Mouse (Mus musculus) midbrain, postnatal 0 days (tissue): Measurements from ENCODE around the gene Twf1. TPM values are rescaled to one million over a fixed set of nuclear protein-coding genes. Genes with fewer than 3 reads are reported as not detected.

Source experiments
- ATAC-seq: fragments of 200-750 bp; cut with Nextera tagmentation; 2 replicates; pipeline ENCODE4 v1.8.0; 2017; ENCODE audit warnings: moderate number of reproducible peaks, mild to moderate bottlenecking, moderate TSS enrichment, moderate library complexity; ENCODE audit not compliant: low FRiP score
- DNase-seq: peaks from one replicate; pipeline ENCODE4 v3.0.0-alpha.2; 2015; ENCODE audit warnings: low spot score
- H3K27ac ChIP-seq: fragments of 300-500 bp; sonication (generic); 2 replicates; pipeline ENCODE4 v1.5.1; 2014; ENCODE audit warnings: low read depth, mild to moderate bottlenecking, low read length, mixed read lengths
- H3K27me3 ChIP-seq: fragments of 300-500 bp; sonication (generic); 2 replicates; pipeline ENCODE4 v1.6.1; 2014; ENCODE audit warnings: low read length, control low read depth, mixed read lengths; ENCODE audit not compliant: insufficient read depth
- H3K36me3 ChIP-seq: fragments of 300-500 bp; sonication (generic); 2 replicates; pipeline ENCODE4 v1.6.1; 2014; ENCODE audit warnings: low read length, control low read depth, mixed read lengths; ENCODE audit not compliant: insufficient read depth
- H3K4me1 ChIP-seq: fragments of 300-500 bp; sonication (generic); 2 replicates; pipeline ENCODE4 v1.6.1; 2014; ENCODE audit warnings: mild to moderate bottlenecking, control low read depth, antibody characterized with exemption, low read length, mixed read lengths; ENCODE audit not compliant: insufficient read depth
- H3K4me2 ChIP-seq: fragments of 300-500 bp; sonication (generic); 2 replicates; pipeline ENCODE4 v1.6.1; 2014; ENCODE audit warnings: low read depth, mild to moderate bottlenecking, low read length, mixed read lengths; ENCODE audit not compliant: poor library complexity, severe bottlenecking
- H3K4me3 ChIP-seq: fragments of 300-500 bp; sonication (generic); 2 replicates; pipeline ENCODE4 v1.5.1; 2014; ENCODE audit warnings: low read depth, mild to moderate bottlenecking, low read length, moderate library complexity
- H3K9ac ChIP-seq: fragments of 300-500 bp; sonication (generic); replicated peaks from 2 replicates; pipeline ENCODE4 v1.6.1; 2014; ENCODE audit warnings: mild to moderate bottlenecking, low read length, moderate library complexity, mixed read lengths; ENCODE audit not compliant: poor library complexity, severe bottlenecking
- H3K9me3 ChIP-seq: fragments of 300-500 bp; sonication (generic); 2 replicates; pipeline ENCODE4 v1.6.1; 2016; ENCODE audit warnings: low read length, control low read depth
- CTCF ChIP-seq: IDR thresholded peaks from 2 replicates; pipeline ENCODE4 v1.5.1; 2016; ENCODE audit warnings: antibody characterized with exemption, mild to moderate bottlenecking
- WGBS: fragments of 180-500 bp; shearing (Covaris S2); extraction: QIAGEN DNeasy Blood & Tissue Kit; methylation state at CpG from one replicate; pipeline ENCODE4 v1.1.7; 2014; 5-methylcytosine and 5-hydroxymethylcytosine counted together
- polyA plus RNA-seq: library from polyadenylated mRNA; unstranded; fragments of >200 nt; fragmentation: Nextera tagmentation; extraction: Ambion mirVana; gene quantifications from 2 replicates; pipeline ENCODE4 v1.2.1, GENCODE M21; 2015
- total RNA-seq: library from RNA; depleted of rRNA; stranded (reverse); fragments of >200 nt; gene quantifications from 2 replicates; pipeline ENCODE4 v1.2.3, GENCODE M21; 2014

Gene Twf1
- total and polyA plus RNA-seq, 2 experiments from 2014 or later: 35.3 to 65.6 TPM

- Histone ChIP-seq H3K4me1 (no peaks in the 10 kb centered on the region), H3K4me3 (no peak overlapping the region), H3K4me2 (no peak overlapping the region), H3K9ac (no peak overlapping the region), H3K27me3 (no peaks in the 10 kb centered on the region), H3K27ac (no peak overlapping the region), H3K36me3 (no peaks in the 10 kb centered on the region), H3K9me3 (no peaks in the 10 kb centered on the region)
- 85% methylated on average over 4 of the region's 4 CpGs for WGBS
- DNase-seq: no peak
- TF ChIP-seq CTCF: no peak
- no peak for ATAC-seq
Measured at GRCm38 (mm10) chr15:94544844-94545243, 44.8 kb downstream of the Twf1 start.

GRCm38 (mm10) chr15:94544052-94544636 lies 45.5 kb downstream of the Twf1 start:
- H3K9ac ChIP-seq: peak overlapping the region; percentile 37
- no peaks in the 10 kb centered on the region for H3K36me3 ChIP-seq
- ATAC-seq: no peak
- 39% methylated on average over 9 of the region's 9 CpGs for WGBS
- H3K4me1 ChIP-seq: no peaks in the 10 kb centered on the region
- H3K9me3 ChIP-seq: no peaks in the 10 kb centered on the region
- H3K27ac ChIP-seq: no peak overlapping the region
- DNase-seq: no peak
- TF ChIP-seq CTCF: no peak
- H3K4me2 ChIP-seq: peak overlapping the region; percentile 71
- no peaks in the 10 kb centered on the region for H3K27me3 ChIP-seq
- H3K4me3 ChIP-seq: peak overlapping the region; percentile 49

GRCm38 (mm10) chr15:94543409-94544051 lies 46.2 kb downstream of the Twf1 start, which contains the start of the genes Pus7l and Irak4:
Gene Pus7l, minus strand, starts transcription at chr15:94543547.
Gene Irak4, plus strand, starts transcription at chr15:94543643.
- WGBS: under 1% methylated on average over 45 of the region's 45 CpGs
- H3K36me3 ChIP-seq: no peaks in the 10 kb centered on the region

GRCm38 (mm10) chr15:94542567-94543408 lies 46.9 kb downstream of the Twf1 start:
- Histone ChIP-seq H3K9me3 (no peaks in the 10 kb centered on the region), H3K4me1 (no peaks in the 10 kb centered on the region)

More at GRCm38 (mm10) chr15:94543409-94544051, 46.2 kb downstream of the Twf1 start, which contains the start of the genes Pus7l and Irak4:
- peak within 1 kb of the TSS; percentile 71 for H3K4me2 ChIP-seq
- no peaks in the 10 kb centered on the region for H3K9me3 ChIP-seq
- peak within 1 kb of the TSS; percentile 49 for H3K4me3 ChIP-seq
- TF ChIP-seq CTCF: peak; percentile 29; the same call in 1 of the 2 replicates
- ATAC-seq (peak; percentile 97), DNase-seq (peak; percentile 96)
- H3K27ac ChIP-seq: peak within 1 kb of the TSS; percentile 65
- H3K9ac ChIP-seq: peak within 1 kb of the TSS; percentile 37
- H3K27me3 ChIP-seq: no peaks in the 10 kb centered on the region
- H3K4me1 ChIP-seq: no peaks in the 10 kb centered on the region

GRCm38 (mm10) chr15:94539296-94539695 lies 50.4 kb downstream of the Twf1 start:
- Histone ChIP-seq H3K27ac (no peak overlapping the region), H3K9me3 (no peaks in the 10 kb centered on the region), H3K9ac (no peak overlapping the region), H3K36me3 (no peaks in the 10 kb centered on the region), H3K4me1 (no peaks in the 10 kb centered on the region), H3K27me3 (no peaks in the 10 kb centered on the region), H3K4me3 (no peak overlapping the region), H3K4me2 (no peak overlapping the region)
- TF ChIP-seq CTCF: no peak
- ATAC-seq: no peak
- WGBS: 86% methylated on average over 3 of the region's 3 CpGs
- no peak for DNase-seq

More at GRCm38 (mm10) chr15:94542567-94543408, 46.9 kb downstream of the Twf1 start:
- TF ChIP-seq CTCF: no peak
- H3K4me2 ChIP-seq: peak overlapping the region; percentile 71
- WGBS: 8% methylated on average over 20 of the region's 22 CpGs
- no peaks in the 10 kb centered on the region for H3K27me3 ChIP-seq
- H3K36me3 ChIP-seq: no peaks in the 10 kb centered on the region
- H3K9ac ChIP-seq: peak overlapping the region; percentile 37
- H3K4me3 ChIP-seq: peak overlapping the region; percentile 49
- H3K27ac ChIP-seq: peak overlapping the region; percentile 65
- no peak for DNase-seq
- ATAC-seq: peak; percentile 91
